Mouse (Mus musculus) testis, adult 2 months (tissue): Measurements from ENCODE around the gene Crybg2. TPM values are rescaled to one million over a fixed set of nuclear protein-coding genes. Genes with fewer than 3 reads are reported as not detected.

Experiments
- H3K27ac ChIP-seq: fragments of 200-500 bp; 2 replicates; pipeline ENCODE4 v1.5.1; 2012; ENCODE audit warnings: low read depth, low read length; ENCODE audit not compliant: control insufficient read depth, insufficient read depth
- H3K27me3 ChIP-seq: fragments of 200-500 bp; 2 replicates; pipeline ENCODE4 v1.6.1; 2012; ENCODE audit warnings: mild to moderate bottlenecking, low read length, moderate library complexity; ENCODE audit not compliant: control insufficient read depth, insufficient read depth
- H3K36me3 ChIP-seq: fragments of 200-500 bp; 2 replicates; pipeline ENCODE4 v1.6.1; 2012; ENCODE audit warnings: mild to moderate bottlenecking, low read length; ENCODE audit not compliant: control insufficient read depth, insufficient read depth
- H3K4me1 ChIP-seq: fragments of 200-500 bp; 2 replicates; pipeline ENCODE4 v1.6.1; 2012; ENCODE audit warnings: low read length; ENCODE audit not compliant: control insufficient read depth, insufficient read depth
- H3K4me3 ChIP-seq: fragments of 200-500 bp; 2 replicates; pipeline ENCODE4 v1.5.1; 2012; ENCODE audit warnings: low read depth, mild to moderate bottlenecking, low read length, moderate library complexity, mixed read lengths; ENCODE audit not compliant: control insufficient read depth
- CTCF ChIP-seq: fragments of 200-500 bp; IDR thresholded peaks from 2 replicates; pipeline ENCODE4 v1.5.1; 2012; ENCODE audit warnings: low read depth, mild to moderate bottlenecking, inconsistent platforms, low read length, moderate library complexity; ENCODE audit not compliant: control insufficient read depth, insufficient read depth, insufficient replicate concordance
- POLR2A ChIP-seq: fragments of 200-500 bp; IDR thresholded peaks from 2 replicates; pipeline ENCODE4 v1.6.1; 2012; ENCODE audit warnings: low read depth, mild to moderate bottlenecking, inconsistent platforms, low read length, moderate library complexity; ENCODE audit not compliant: control insufficient read depth
- polyA plus RNA-seq: library from polyadenylated mRNA; depleted of rRNA; stranded (reverse); fragments of >200 nt; gene quantifications from 2 replicates; pipeline ENCODE4 v1.2.3, GENCODE M21; 2012; rRNA removed

The Crybg2 gene
- polyA plus RNA-seq, result 2.3 and 2.4 TPM in 2 replicates

DNA sequence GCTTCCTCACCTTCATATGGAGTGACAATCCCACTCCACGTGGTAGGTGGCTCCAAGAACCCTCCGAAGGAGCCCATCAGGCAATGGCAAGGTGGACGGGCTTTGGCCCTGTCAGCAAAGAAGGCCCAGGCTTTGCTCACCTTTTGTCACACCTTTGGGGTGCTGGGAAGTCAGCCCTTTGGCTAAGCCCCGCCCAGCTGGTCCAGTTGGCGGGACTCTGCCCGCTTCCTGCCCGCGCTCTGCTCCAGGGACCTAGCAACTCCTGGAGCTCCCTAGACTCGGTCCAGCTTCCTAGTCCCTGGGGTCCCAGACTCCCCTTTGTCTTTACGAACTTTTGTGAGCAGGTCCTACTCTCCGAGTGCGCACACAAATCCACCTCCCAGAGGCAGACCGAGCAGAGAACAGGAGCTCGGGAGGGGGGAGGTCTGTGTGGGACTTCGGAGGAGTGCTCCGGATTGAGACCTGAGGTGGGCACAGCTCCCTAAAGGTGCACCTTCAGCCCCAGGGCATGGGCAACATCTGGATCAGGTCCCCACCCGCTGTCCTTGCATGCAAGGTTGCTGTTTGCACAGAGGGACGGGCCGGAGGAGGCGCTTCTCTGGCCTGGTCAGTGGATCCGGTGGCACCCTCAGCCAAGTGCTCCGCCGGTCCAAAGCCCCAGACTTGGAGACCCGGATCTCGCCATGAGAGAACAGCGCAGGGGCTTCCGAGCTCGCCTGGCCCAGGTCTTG, at the start of gene Crybg2:
TSS of gene Crybg2 (plus strand) at position 681 of the 731 bp plus-strand sequence.
- Histone ChIP-seq H3K36me3 (no peaks in the 10 kb centered on the region), H3K27me3 (no peaks in the 10 kb centered on the region), H3K4me1 (peaks cover 11% of the 10 kb centered on the region), H3K4me3 (no peak within 1 kb of the TSS), H3K27ac (no peak within 1 kb of the TSS)
- TF ChIP-seq POLR2A (no peak), CTCF (no peak)

DNA sequence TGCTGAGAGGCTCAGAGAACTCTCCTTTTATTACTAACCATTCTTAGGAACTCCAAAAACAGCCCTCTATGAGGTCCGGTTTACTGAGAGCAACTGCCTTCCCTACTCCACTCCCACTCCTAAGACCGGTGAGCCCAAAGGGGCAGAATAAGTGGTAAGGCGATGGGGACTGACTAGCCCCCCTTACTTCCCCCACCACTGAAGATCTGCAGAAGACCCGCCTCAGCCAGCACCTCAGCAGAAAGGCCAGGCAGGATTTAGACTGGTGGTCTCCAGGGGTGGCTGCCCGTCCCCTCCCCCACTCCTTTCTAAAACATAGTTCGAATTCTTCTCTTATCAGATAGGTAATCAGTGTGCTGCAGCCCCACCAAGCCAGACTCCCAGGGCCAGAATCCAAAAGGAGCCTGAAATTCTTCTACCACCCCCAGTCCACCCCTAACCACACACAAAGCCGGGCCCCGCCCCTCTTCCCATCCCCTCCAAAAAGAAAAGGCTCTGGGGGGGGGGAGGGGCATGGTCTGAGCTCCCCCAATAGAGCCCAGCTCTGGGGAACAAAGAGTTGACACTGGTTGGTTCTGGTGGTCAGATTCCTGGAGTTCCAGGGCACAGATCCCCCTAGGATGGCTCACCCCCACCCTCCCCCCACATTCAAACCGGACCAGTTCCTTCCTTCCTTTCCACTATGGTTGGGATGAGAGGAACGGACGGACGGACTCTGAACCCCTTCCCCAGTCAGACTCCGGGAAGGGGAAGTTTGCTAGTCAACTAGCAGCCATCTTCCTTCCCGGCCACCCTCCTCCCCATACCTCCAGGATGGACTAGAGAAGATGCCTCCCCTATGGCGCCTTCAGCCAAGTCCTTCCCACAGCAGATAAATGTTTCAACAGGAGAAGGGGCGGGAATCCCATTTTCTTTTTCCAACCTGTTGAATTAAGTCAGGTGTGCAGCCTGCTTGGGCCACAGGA, 48.9 kb upstream of the Crybg2 start:
- H3K27ac ChIP-seq, result no peak overlapping the region
- no peak for TF ChIP-seq CTCF
- TF ChIP-seq POLR2A, result no peak
- no peaks in the 10 kb centered on the region for H3K36me3 ChIP-seq
- no peak overlapping the region for H3K4me3 ChIP-seq
- H3K4me1 ChIP-seq, result peaks cover 25% of the 10 kb centered on the region
- H3K27me3 ChIP-seq, result no peaks in the 10 kb centered on the region

DNA sequence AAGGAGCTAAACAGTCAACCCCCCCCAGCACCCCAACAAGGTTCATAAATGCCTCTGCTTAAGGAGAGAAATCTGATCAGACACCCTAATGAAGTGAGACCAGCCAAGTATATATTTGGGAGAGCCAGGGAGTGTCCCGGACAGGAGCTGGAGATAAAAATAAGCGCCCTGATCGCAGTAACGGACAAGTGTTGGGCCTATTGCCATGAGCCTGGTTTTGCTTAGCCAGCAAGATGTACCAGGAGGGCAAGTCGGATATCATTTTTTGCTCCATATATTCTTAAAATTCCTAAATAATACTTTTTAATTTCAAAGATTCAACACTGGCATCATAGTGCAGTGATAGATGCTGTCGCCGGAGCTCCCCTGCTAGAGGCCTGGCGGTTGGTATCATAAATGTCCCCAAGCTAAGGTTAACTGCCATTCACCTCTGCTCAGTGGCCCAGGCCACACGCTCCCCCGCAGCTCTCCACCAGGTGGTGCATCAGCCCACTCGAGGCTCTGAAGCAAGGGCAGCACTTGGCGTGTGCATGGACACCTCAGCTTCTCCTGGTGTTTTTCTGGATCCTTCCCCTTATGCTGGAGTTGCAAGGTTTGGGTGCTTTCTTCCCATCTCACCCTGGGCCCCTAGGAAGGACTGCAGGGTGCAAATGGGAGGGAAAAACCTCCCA, 47.6 kb upstream of the Crybg2 start:
- Histone ChIP-seq H3K4me3 (no peak overlapping the region), H3K36me3 (no peaks in the 10 kb centered on the region), H3K4me1 (peaks cover 33% of the 10 kb centered on the region), H3K27me3 (peaks cover 4% of the 10 kb centered on the region; the same call in 1 of the 2 replicates), H3K27ac (no peak overlapping the region)
- TF ChIP-seq CTCF (no peak), POLR2A (no peak)

DNA sequence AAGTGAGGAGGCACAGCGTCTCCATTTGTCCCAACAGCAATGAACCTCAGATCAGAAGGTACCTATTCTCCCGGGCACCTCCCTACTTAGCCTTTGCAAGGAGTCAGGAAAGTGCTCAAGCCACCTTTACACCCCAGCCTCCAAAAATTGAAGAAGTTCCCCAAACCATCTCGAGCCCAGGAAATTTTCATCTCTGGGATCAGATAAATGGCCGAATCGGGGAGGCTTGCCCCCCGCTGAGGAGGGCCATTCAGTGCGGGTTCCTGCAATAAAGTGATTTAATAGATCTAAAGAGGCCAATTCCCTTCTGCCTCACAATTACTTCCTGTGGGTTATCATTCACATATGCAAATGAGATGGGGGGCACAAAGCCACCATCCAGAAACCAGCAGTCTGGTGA, 44.4 kb upstream of the Crybg2 start:
- Histone ChIP-seq H3K27ac (no peak overlapping the region), H3K4me3 (no peak overlapping the region), H3K4me1 (peaks cover 46% of the 10 kb centered on the region), H3K27me3 (peaks cover 4% of the 10 kb centered on the region; the same call in 1 of the 2 replicates), H3K36me3 (no peaks in the 10 kb centered on the region)
- TF ChIP-seq POLR2A, result no peak
- TF ChIP-seq CTCF, result no peak

DNA sequence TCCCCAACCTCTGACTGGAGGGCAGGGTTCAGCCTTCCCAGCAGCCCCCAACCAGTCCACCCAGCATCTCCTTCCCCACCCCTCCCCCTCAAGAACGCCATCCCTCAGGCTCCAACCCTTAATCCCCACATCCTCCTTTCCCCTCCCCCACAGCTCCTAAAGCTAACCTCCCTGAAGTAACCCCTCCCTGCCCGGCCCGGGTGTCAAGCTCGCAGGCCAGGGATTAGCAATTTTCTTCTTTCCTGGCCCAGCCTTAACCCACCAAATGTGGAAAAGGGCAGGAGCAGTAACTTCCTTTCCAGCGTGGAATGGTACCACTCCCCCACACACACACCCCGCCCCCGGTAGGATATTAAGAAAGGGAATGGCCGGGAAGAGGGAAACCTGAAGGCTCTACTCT, 43.8 kb upstream of the Crybg2 start:
- no peak overlapping the region for H3K27ac ChIP-seq
- H3K36me3 ChIP-seq, result no peaks in the 10 kb centered on the region
- H3K4me3 ChIP-seq, result peak overlapping the region; percentile 12; the same call in 1 of the 2 replicates
- no peak for TF ChIP-seq CTCF
- TF ChIP-seq POLR2A, result no peak
- H3K4me1 ChIP-seq, result peaks cover 41% of the 10 kb centered on the region
- peaks cover 4% of the 10 kb centered on the region; the same call in 1 of the 2 replicates for H3K27me3 ChIP-seq

DNA sequence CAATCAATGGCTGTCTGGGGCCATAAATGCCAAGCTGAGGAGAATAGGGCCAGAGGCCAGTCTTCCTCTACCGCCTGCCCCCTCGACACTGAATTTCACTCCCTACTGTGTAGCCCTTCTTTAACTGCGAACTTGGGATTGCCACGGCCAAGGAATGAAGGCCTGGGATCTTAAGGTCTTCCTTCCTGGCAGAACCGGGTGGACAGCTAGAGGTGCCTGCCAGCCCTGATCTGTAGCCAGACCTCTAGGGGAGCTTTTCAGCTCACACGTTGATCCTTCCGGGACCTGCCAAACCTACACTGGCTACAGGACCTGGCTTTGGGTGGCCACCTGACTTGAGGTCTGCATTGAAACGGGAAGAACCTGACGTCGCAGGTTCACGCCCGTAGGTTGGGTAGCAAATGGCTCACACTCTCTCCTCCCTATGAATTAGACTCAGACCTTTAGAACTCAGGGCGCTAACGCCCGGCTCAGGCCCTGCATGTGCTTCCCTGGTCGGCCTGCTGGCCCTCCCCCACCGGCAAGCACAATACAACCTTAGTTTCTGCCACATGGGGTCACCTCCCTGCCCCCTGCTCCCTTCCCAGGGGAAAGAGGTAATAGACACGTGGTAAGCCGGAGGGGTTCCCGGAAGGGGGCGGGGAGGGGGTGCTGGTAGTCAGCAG, 43.3 kb upstream of the Crybg2 start:
- Histone ChIP-seq H3K27ac (no peak overlapping the region), H3K4me3 (peak overlapping the region; percentile 12), H3K4me1 (peaks cover 37% of the 10 kb centered on the region)

More for the DNA sequence above, 43.3 kb upstream of the Crybg2 start:
- Histone ChIP-seq H3K36me3 (no peaks in the 10 kb centered on the region), H3K27me3 (peaks cover 4% of the 10 kb centered on the region; the same call in 1 of the 2 replicates)
- TF ChIP-seq POLR2A (no peak), CTCF (no peak)
